Mouse (Mus musculus) Patski (cell line): ENCODE results near the gene Hoxb8. TPM values are rescaled to one million over a fixed set of nuclear protein-coding genes. Genes with fewer than 3 reads are reported as not detected.

Source experiments
- ATAC-seq: fragments of 100-300 bp; one replicate; pipeline ENCODE4 v1.8.0; 2021
- CTCF ChIA-PET: fragments of 350-600 bp; sonication (Branson Sonifier 250); formaldehyde crosslinking; loops from one replicate; lab custom pipeline; 2022; ENCODE audit warnings: inconsistent platforms; lab: Charles Lee
- POLR2A ChIA-PET: fragments of 350-600 bp; sonication (Branson Sonifier 250); formaldehyde crosslinking; loops from one replicate; lab custom pipeline; 2022; ENCODE audit warnings: antibody characterized with exemption, inconsistent platforms; lab: Charles Lee
- DNase-seq: peaks from one replicate; pipeline ENCODE4 v3.0.0-alpha.2; 2011; ENCODE audit warnings: low read depth, low spot score
- H3K27me3 ChIP-seq: fragments of 371-371 bp; one replicate; pipeline ENCODE4 v1.5.1; 2021
- CTCF ChIP-seq: fragments of 100-300 bp; IDR thresholded peaks from one replicate; pipeline ENCODE4 v1.5.1; 2021
- in situ Hi-C: fragments of 300-500 bp; cut with MboI; formaldehyde crosslinking; loops from 3 replicates; pipeline ENCODE4 v1.11.1; 2018; ENCODE audit warnings: low pct_unique_long_range_greater_than_20kb, mixed read lengths
- polyA plus RNA-seq: library from polyadenylated mRNA; unstranded; gene quantifications from one replicate; pipeline ENCODE4 v1.2.3, GENCODE M21; 2021

Gene Hoxb8
- polyA plus RNA-seq, 1 experiment from 2014 or later = 118 TPM

DNA sequence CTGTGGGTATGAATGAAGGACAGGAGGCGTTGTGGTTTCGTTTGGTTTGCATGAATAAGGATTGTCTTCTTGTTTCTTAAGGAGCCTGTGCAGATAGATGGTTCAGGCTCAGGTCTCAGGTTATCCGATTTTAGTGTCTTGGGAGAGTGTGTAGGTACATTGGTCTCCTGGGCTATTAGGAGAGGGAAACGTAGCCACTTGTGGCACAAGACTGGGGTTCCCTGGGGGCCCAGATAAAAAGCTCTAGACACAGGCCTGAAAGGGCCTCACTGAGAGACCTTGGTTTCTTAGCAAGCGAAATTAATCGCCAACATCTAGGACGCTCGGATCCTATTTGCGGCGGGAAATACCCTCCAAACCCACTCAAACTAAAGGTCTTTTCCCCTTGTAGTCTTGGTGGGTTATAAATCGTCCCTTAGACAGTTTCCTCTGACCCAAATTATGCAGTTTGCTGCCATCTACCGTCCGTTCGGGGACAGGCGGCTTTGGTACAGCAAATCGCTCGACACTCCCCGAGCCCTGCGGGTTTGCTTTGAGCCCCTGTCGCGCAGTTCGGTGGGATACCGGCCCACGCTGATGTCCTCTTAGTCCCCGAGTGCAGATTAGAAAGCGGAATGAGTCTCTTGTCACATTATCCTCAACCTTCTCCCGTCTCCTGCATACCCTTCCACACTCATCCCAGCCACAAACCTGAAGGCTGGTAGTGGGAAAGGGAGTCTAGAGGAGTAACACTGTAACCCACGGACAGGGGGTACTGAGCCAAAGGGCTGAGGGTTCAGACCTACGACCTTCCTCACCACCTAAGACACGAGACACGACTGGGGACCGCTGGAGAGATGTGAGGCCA lies 12.8 kb downstream of the Hoxb8 start:
- ATAC-seq (no peak), DNase-seq (no peak)
- in situ Hi-C loops = loop anchor here (5.0 kb wide), 1 partner anchor 443 kb away; no protein-coding TSS in a partner anchor
- no peak for TF ChIP-seq CTCF
- POLR2A ChIA-PET = interaction anchor here (0.6 to 42.9 kb wide), 12 partner anchors 6 to 568 kb away, joined by 3 to 1274 read pairs (median 6); partner anchors contain the start of genes Hoxb4, Hoxb5, Hoxb6 and Hoxb7
- CTCF ChIA-PET = interaction anchor here (0.7 to 21.6 kb wide), 5 partner anchors 12 to 327 kb away, joined by 3 to 215 read pairs (median 4); partner anchors contain the start of gene Hoxb8
- H3K27me3 ChIP-seq = no peaks in the 10 kb centered on the region

DNA sequence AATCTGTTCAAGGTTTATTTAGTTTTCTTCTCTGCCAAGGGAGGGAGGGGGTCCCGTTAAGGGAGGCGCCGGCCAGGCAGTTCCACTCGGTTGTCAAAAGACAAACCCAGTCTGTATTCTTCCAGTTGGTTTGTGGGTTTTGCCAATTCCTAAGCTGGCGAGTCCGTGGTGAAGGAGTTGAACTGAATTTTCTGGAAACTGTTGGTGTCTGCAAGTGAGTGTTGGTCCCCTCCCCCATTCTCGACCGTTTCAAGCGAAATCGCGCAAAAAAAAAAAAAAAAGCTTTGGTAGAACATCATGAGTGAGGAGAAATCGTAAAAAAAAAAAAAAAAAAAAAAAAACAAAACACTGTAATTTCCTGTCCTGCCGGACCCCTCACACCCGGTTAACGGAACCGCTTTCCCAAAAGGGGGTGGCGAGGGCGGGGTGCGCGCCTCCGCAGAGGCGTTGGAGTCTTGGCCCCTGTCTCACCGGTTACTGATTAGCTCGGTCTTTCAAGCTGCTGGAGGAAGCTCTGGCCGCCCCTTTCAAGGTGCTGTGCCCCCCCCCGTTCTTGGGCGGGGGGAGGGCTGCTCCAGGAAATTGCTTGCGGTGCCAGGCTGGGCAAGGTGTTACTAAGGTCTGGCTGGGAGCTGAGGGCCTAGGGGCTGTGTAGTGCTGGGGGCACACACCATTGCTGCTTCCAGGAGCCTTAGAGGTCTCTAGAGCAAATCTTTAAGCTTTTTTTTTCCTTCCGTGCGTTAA lies 13.6 kb downstream of the Hoxb8 start:
- ATAC-seq = no peak
- ChIA-PET POLR2A (interaction anchor here (0.6 to 42.9 kb wide), 14 partner anchors 7 to 567 kb away, joined by 3 to 1274 read pairs (median 6); partner anchors contain the start of genes Hoxb4, Hoxb5, Hoxb6 and Hoxb7), CTCF (interaction anchor here (0.7 to 21.6 kb wide), 7 partner anchors 9 to 434 kb away, joined by 3 to 215 read pairs (median 4); partner anchors contain the start of gene Hoxb8)
- TF ChIP-seq CTCF = no peak
- no peaks in the 10 kb centered on the region for H3K27me3 ChIP-seq
- in situ Hi-C loops = loop anchor here (5.0 kb wide), 1 partner anchor 442 kb away; no protein-coding TSS in a partner anchor
- no peak for DNase-seq

DNA sequence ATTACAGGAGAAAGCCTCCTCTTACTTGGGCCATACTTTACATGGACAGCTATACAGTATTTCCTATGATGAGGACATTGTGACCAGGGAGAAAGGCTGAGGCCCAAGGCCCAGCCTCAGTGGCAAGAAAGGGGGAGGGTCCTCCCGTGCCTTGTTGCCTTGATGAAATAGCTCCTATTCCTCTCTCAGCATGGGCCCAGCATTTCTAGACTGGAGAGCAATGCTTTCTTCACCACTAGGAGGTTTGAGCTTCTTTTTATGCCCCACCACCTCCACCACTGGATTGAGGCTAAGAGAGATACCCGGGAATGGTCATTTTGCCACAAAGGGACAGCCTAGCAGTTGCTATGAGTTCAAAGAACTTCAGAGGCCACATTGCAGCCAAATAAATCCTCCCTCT lies 15.3 kb downstream of the Hoxb8 start:
- no peaks in the 10 kb centered on the region for H3K27me3 ChIP-seq
- CTCF ChIA-PET = interaction anchor here (1.1 to 21.6 kb wide), 6 partner anchors 10 to 324 kb away, joined by 3 to 215 read pairs (median 4); partner anchors contain the start of gene Hoxb8
- in situ Hi-C loops = loop anchor here (5.0 kb wide), 1 partner anchor 440 kb away; no protein-coding TSS in a partner anchor
- TF ChIP-seq CTCF = no peak
- no peak for DNase-seq
- no peak for ATAC-seq
- POLR2A ChIA-PET = interaction anchor here (0.6 to 42.9 kb wide), 12 partner anchors 5 to 1511 kb away, joined by 3 to 1274 read pairs (median 6); partner anchors contain the start of genes Hoxb4, Hoxb5, Hoxb6 and Hoxb7

DNA sequence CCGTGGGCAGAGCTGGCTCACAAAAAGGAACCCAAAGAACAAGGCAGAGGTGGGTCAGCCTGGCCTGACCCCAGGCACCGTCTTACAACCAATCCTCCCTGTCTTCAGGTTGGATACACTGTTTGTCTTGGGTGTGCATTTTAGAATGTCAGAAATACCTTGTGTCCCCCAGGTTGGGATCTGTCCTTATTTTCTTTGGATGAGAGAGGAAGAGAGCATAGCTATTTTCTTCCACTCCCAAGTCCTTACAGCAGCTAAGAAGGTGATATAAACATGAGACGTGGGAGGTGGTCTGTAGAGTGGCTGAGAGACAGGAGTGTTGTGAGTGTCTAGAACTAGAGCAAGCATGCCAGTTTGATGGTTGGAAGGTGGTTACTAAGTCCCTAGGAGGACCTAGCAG lies 15.7 kb downstream of the Hoxb8 start:
- ChIA-PET CTCF (interaction anchor here (1.2 to 21.6 kb wide), 4 partner anchors 9 to 324 kb away, joined by 3 to 215 read pairs (median 6); partner anchors contain the start of gene Hoxb8), POLR2A (interaction anchor here (0.6 to 42.9 kb wide), 10 partner anchors 5 to 1511 kb away, joined by 3 to 1274 read pairs (median 6); partner anchors contain the start of genes Hoxb4, Hoxb5, Hoxb6 and Hoxb7)
- no peak for DNase-seq
- in situ Hi-C loops = loop anchor here (5.0 kb wide), 1 partner anchor 440 kb away; no protein-coding TSS in a partner anchor
- ATAC-seq = no peak
- H3K27me3 ChIP-seq = no peaks in the 10 kb centered on the region
- no peak for TF ChIP-seq CTCF

DNA sequence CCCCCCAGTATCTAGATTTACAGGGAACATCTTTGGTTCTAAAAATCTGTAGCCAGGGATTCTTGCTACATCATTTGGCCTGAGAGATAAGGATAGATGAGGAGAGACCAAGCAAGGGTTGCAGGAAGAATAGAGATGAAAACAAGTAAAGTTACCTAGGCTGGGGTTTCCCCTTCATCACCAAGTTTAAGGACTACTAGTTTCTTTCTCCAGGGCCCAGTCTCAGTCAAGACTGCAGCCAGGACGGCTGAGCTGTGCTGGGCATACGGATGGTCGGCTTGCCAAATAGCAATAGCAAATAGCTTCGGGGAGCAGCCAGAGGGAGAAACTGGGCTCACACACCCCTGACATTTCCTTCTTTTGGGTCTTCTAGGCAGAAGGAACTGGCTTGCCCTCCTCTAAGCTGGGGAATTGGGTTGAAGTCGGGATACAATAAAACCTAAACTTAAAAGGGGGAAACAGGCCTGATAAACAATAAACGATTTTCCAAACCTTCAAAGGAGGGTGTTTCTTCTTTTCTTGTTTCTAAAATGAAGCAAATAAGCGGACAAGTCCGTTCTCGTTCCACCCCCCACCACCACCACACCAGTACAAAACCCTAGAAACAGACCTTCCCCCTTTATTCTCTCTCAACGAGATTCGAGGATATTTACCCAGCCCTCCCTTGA lies 16.4 kb downstream of the Hoxb8 start:
- ChIA-PET CTCF (interaction anchor here (1.2 to 21.6 kb wide), 3 partner anchors 19 to 323 kb away, joined by 3 to 215 read pairs (median 8); partner anchors contain the start of gene Hoxb8), POLR2A (interaction anchor here (1.8 to 42.9 kb wide), 4 partner anchors 4 to 249 kb away, joined by 6 to 1274 read pairs (median 645); partner anchors contain the start of genes Hoxb4, Hoxb5, Hoxb6 and Hoxb7)
- H3K27me3 ChIP-seq = no peaks in the 10 kb centered on the region
- ATAC-seq (no peak), DNase-seq (no peak)
- in situ Hi-C loops = loop anchor here (5.0 kb wide), 1 partner anchor 439 kb away; no protein-coding TSS in a partner anchor
- TF ChIP-seq CTCF = no peak

DNA sequence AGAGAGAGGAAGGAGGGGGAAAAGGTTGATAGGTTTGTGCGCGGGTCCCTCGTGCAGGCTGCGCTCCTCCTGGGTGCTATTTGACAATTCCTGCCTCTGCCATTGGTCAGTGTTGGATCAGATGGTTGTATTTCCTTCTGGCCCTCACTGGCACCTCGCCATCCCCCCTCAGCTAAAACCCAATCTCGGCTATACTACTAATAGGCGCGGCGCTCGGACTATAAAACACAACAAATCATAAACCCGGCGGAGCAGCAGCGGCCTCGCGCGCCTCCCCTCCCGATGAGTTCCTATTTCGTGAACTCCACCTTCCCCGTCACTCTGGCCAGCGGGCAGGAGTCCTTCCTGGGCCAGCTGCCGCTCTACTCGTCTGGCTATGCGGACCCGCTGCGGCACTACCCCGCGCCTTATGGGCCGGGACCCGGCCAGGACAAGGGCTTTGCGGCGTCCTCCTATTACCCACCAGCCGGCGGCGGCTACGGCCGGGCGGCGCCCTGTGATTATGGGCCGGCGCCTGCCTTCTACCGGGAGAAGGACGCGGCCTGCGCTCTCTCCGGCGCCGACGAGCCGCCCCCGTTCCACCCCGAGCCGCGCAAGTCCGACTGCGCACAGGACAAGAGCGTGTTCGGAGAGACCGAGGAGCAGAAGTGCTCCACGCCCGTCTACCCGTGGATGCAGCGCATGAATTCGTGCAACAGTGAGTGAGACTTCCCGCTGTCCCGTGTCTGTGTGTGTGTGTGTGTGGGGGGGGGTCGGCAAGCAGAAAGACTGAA lies 17.4 kb downstream of the Hoxb8 start:
- DNase-seq = no peak
- H3K27me3 ChIP-seq = no peaks in the 10 kb centered on the region
- TF ChIP-seq CTCF = no peak
- in situ Hi-C loops = loop anchor here (5.0 kb wide), 1 partner anchor 438 kb away; no protein-coding TSS in a partner anchor
- no peak for ATAC-seq
- ChIA-PET POLR2A (interaction anchor here (1.0 to 42.9 kb wide), 6 partner anchors 3 to 322 kb away, joined by 3 to 1274 read pairs (median 24); partner anchors contain the start of genes Hoxb4, Hoxb5, Hoxb6 and Hoxb7), CTCF (interaction anchor here (21.6 kb wide), 1 partner anchor 20 kb away, joined by 215 read pairs; the partner anchor contains the start of gene Hoxb8)

DNA sequence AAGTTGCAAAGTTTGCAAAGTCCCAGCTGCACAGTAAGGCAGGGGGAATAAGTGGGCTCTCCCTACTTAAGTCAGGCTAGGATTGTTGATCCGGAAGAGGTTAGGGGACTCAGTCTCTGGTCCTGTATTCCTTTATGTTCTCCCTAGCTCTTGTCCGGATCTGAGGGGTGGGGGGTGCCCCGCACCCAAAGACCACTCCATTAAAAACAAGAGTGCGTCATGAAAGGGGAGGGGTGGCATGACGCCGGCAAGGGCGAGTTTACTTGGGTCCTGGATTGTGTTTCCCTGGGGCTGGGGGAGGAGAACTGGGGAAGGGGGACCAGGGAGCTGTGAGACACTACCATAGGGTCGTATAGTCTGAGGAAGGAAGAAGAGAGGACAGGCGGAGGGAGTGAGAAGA lies 18.1 kb downstream of the Hoxb8 start:
- in situ Hi-C loops = loop anchor here (5.0 to 10.0 kb wide), 6 partner anchors 115 to 563 kb away; no protein-coding TSS in a partner anchor
- CTCF ChIA-PET = interaction anchor here (21.6 kb wide), 1 partner anchor 21 kb away, joined by 215 read pairs; the partner anchor contains the start of gene Hoxb8
- POLR2A ChIA-PET = interaction anchor here (0.9 to 42.9 kb wide), 9 partner anchors 2 to 440 kb away, joined by 3 to 1274 read pairs (median 5); partner anchors contain the start of genes Hoxb4, Hoxb5, Hoxb6 and Hoxb7
- H3K27me3 ChIP-seq = no peaks in the 10 kb centered on the region
- DNase-seq = no peak
- no peak for TF ChIP-seq CTCF
- ATAC-seq = no peak
